In genomic region chr7:43672581-43673260, GRCm38 (mm10) we compare ENCODE assay signal across 8 mouse cellular contexts. TPM values are rescaled to one million over a fixed set of nuclear protein-coding genes. Genes with fewer than 3 reads are reported as not detected.
DNase-seq lines count a peak whose midpoint lies in the region; ATAC-seq and TF ChIP-seq lines count a peak whose summit lies in the region.

No protein-coding gene starts in this region.

- 17% methylated on average over 10 of the region's 10 CpGs for WGBS in heart, embryonic 10.5 days
- WGBS in bone marrow, adult 2 months: 17% methylated on average over 10 of the region's 10 CpGs
- WGBS in hindbrain, embryonic 12.5 days: 17% methylated on average over 10 of the region's 10 CpGs
- 21% methylated on average over 10 of the region's 10 CpGs for WGBS in liver, embryonic 14.5 days (ENCODE audit: insufficient replicate concordance)
- WGBS in neural tube, embryonic 14.5 days: 18% methylated on average over 10 of the region's 10 CpGs

- peak; percentile 2 for ATAC-seq in hindbrain, embryonic 12.5 days (ENCODE audit: low FRiP score)
- ATAC-seq in liver, embryonic 14.5 days (ENCODE audit: insufficient read depth): no peak
- peak; percentile 16; the same call in 1 of the 2 replicates for ATAC-seq in neural tube, embryonic 14.5 days (ENCODE audit: low read depth)

- DNase-seq in heart, embryonic 10.5 days (ENCODE audit: low spot score): no peak
- no peak for DNase-seq in heart, postnatal 4 days
- DNase-seq in liver, embryonic 14.5 days (ENCODE audit: low read depth in 3 of 3, low spot score in 3 of 3): no peak
- DNase-seq in layer of hippocampus, postnatal 10 days (ENCODE audit: low spot score in 2 of 2): no peak
- DNase-seq in left cerebral cortex, postnatal 4 days: no peak

- peaks cover 8% of the 10 kb centered on the region for H3K4me1 ChIP-seq in heart, embryonic 10.5 days
- H3K4me1 ChIP-seq in bone marrow, adult 2 months (ENCODE audit: control insufficient read depth, insufficient read depth, low read length): peaks cover 1% of the 10 kb centered on the region; the same call in 1 of the 2 replicates
- peaks cover 7% of the 10 kb centered on the region for H3K4me1 ChIP-seq in hindbrain, embryonic 12.5 days
- peaks cover 0 to 16% of the 10 kb centered on the region in 2 experiments; a peak in 2 of 4 replicates for H3K4me1 ChIP-seq in liver, embryonic 14.5 days (replicated peaks; ENCODE audit: control insufficient read depth in 2 of 2, insufficient read depth in 2 of 2, low read length in 1 of 2)
- 0 out of 2 replicates have a peak, but pooled peaks cover 6% of the 10 kb centered on the region for H3K4me1 ChIP-seq in neural tube, embryonic 14.5 days (ENCODE audit: control insufficient read depth, insufficient read depth, low read length)

- no peak for TF ChIP-seq POLR2A in bone marrow, adult 2 months (IDR thresholded peaks at IDR 0.05; ENCODE audit: borderline replicate concordance, control insufficient read depth, low read depth, low read length)

- no peak for TF ChIP-seq CTCF in bone marrow, adult 2 months (IDR thresholded peaks at IDR 0.05; ENCODE audit: control insufficient read depth, insufficient read depth, low read length)
- TF ChIP-seq CTCF in liver, embryonic 14.5 days (IDR thresholded peaks at IDR 0.05; ENCODE audit: low read depth): no peak

- H3K9me3 ChIP-seq in heart, embryonic 10.5 days: no peaks in the 10 kb centered on the region
- H3K9me3 ChIP-seq in hindbrain, embryonic 12.5 days (replicated peaks): peaks cover 12% of the 10 kb centered on the region
- H3K9me3 ChIP-seq in liver, embryonic 14.5 days (ENCODE audit: control insufficient read depth, low read length): no peaks in the 10 kb centered on the region
- no peaks in the 10 kb centered on the region for H3K9me3 ChIP-seq in neural tube, embryonic 14.5 days (ENCODE audit: control insufficient read depth, low read length)

- no peak for TF ChIP-seq EP300 in liver, embryonic 14.5 days (IDR thresholded peaks at IDR 0.05; ENCODE audit: low read depth)

- H3K9ac ChIP-seq in hindbrain, embryonic 12.5 days: peak overlapping the region; percentile 72
- peak overlapping the region; percentile 81 for H3K9ac ChIP-seq in liver, embryonic 14.5 days (replicated peaks)
- peak overlapping the region; percentile 61 for H3K9ac ChIP-seq in neural tube, embryonic 14.5 days (replicated peaks; ENCODE audit: low read depth, low read length)

- H3K36me3 ChIP-seq in heart, embryonic 10.5 days: peaks cover 30% of the 10 kb centered on the region
- H3K36me3 ChIP-seq in hindbrain, embryonic 12.5 days: peaks cover 32% of the 10 kb centered on the region
- H3K36me3 ChIP-seq in liver, embryonic 14.5 days (replicated peaks; ENCODE audit: control insufficient read depth, insufficient read depth, low read depth): peaks cover 4% of the 10 kb centered on the region
- H3K36me3 ChIP-seq in neural tube, embryonic 14.5 days (ENCODE audit: control insufficient read depth, insufficient read depth, low read length): peaks cover 24% of the 10 kb centered on the region; the same call in 1 of the 2 replicates

- peak overlapping the region; percentile 91 for H3K27ac ChIP-seq in heart, embryonic 10.5 days
- H3K27ac ChIP-seq in bone marrow, adult 2 months (ENCODE audit: control insufficient read depth, insufficient read depth, low read depth, low read length, poor library complexity): no peak overlapping the region
- H3K27ac ChIP-seq in hindbrain, embryonic 12.5 days: no peak overlapping the region
- H3K27ac ChIP-seq in liver, embryonic 14.5 days: no peak overlapping the region
- no peak overlapping the region for H3K27ac ChIP-seq in neural tube, embryonic 14.5 days (ENCODE audit: low read depth, low read length)

- H3K4me2 ChIP-seq in hindbrain, embryonic 12.5 days (replicated peaks): peak overlapping the region; percentile 79
- peak overlapping the region; percentile 85 for H3K4me2 ChIP-seq in liver, embryonic 14.5 days (ENCODE audit: low read depth)
- peak overlapping the region; percentile 60 for H3K4me2 ChIP-seq in neural tube, embryonic 14.5 days (ENCODE audit: low read depth, low read length)

- H3K4me3 ChIP-seq in heart, embryonic 10.5 days: peak overlapping the region; percentile 78
- H3K4me3 ChIP-seq in bone marrow, adult 2 months (replicated peaks; ENCODE audit: control insufficient read depth, low read depth, low read length): peak overlapping the region; percentile 89
- peak overlapping the region; percentile 64 for H3K4me3 ChIP-seq in hindbrain, embryonic 12.5 days
- peak overlapping the region; percentile 74 to 99 for H3K4me3 ChIP-seq in liver, embryonic 14.5 days (ENCODE audit: insufficient read depth in 1 of 2, low read depth in 2 of 2, low read length in 2 of 2)
- H3K4me3 ChIP-seq in neural tube, embryonic 14.5 days (ENCODE audit: low read depth, low read length): peak overlapping the region; percentile 55

- intact Hi-C loops in left cerebral cortex, postnatal 4 days (cut with DNase I): loop anchor here (10.0 kb wide), 2 partner anchors 88 to 222 kb away; no protein-coding TSS in a partner anchor

- H3K27me3 ChIP-seq in heart, embryonic 10.5 days (ENCODE audit: insufficient read depth, poor library complexity, severe bottlenecking): no peaks in the 10 kb centered on the region
- no peaks in the 10 kb centered on the region for H3K27me3 ChIP-seq in hindbrain, embryonic 12.5 days
- no peaks in the 10 kb centered on the region for H3K27me3 ChIP-seq in liver, embryonic 14.5 days (ENCODE audit: control insufficient read depth, insufficient read depth, low read length)
- H3K27me3 ChIP-seq in neural tube, embryonic 14.5 days (ENCODE audit: control insufficient read depth, insufficient read depth, low read length): no peaks in the 10 kb centered on the region

RNA-seq across cellular contexts. Expression of gene Ctu1, which starts 0.9 kb away (rescaled TPM):
- polyA plus RNA-seq in heart, embryonic 10.5 days (2016; fragmentation: Nextera tagmentation; extraction: Ambion mirVana): 9.0 and 12.0 TPM in 2 replicates
- 1 to 10 TPM; 4.7 to 5.6 TPM for total RNA-seq in heart, postnatal 4 days (2021)
- polyA plus RNA-seq in bone marrow, adult 2 months (2011; ENCODE audit: insufficient read depth, insufficient read length, low replicate concordance, missing spikeins): 2.4 and 3.6 TPM in 2 replicates
- 16.4 and 17.0 TPM in 2 replicates for polyA plus RNA-seq in hindbrain, embryonic 12.5 days (2016; fragmentation: Nextera tagmentation; extraction: Ambion mirVana)
- polyA plus RNA-seq in liver, embryonic 14.5 days (2012; rRNA removed): 3.1 and 3.2 TPM in 2 replicates
- 2.2 TPM in 2 replicates for polyA plus RNA-seq in liver, embryonic 14.5 days (2014; fragmentation: Nextera tagmentation; extraction: Ambion mirVana)
- 14.4 and 15.0 TPM in 2 replicates for polyA plus RNA-seq in neural tube, embryonic 14.5 days (2014; fragmentation: Nextera tagmentation; extraction: Ambion mirVana)
- 10 to 100 TPM; 15.0 to 15.2 TPM for total RNA-seq in layer of hippocampus, postnatal 10 days (2021)
- total RNA-seq in left cerebral cortex, postnatal 4 days (2021): 10 to 100 TPM; 20.8 to 22.5 TPM

RNA-seq across cellular contexts. Expression of gene Siglece, which starts 12.8 kb away (rescaled TPM):
- polyA plus RNA-seq in heart, embryonic 10.5 days (2016; fragmentation: Nextera tagmentation; extraction: Ambion mirVana): 0.70 TPM in 1 of 2 replicates, not detected in the other
- total RNA-seq in heart, postnatal 4 days (2021): under 1 TPM; 0.34 to 0.48 TPM
- polyA plus RNA-seq in bone marrow, adult 2 months (2011; ENCODE audit: insufficient read depth, insufficient read length, low replicate concordance, missing spikeins): 14.5 and 24.2 TPM in 2 replicates
- polyA plus RNA-seq in hindbrain, embryonic 12.5 days (2016; fragmentation: Nextera tagmentation; extraction: Ambion mirVana): 0.18 and 0.44 TPM in 2 replicates
- polyA plus RNA-seq in liver, embryonic 14.5 days (2012; rRNA removed): 1.5 and 1.6 TPM in 2 replicates
- polyA plus RNA-seq in liver, embryonic 14.5 days (2014; fragmentation: Nextera tagmentation; extraction: Ambion mirVana): 1.1 and 2.0 TPM in 2 replicates
- 0.15 and 0.33 TPM in 2 replicates for polyA plus RNA-seq in neural tube, embryonic 14.5 days (2014; fragmentation: Nextera tagmentation; extraction: Ambion mirVana)
- 1 to 10 TPM in 1 of 2 experiments, under 1 TPM in 1; 0.71 to 1.0 TPM for total RNA-seq in layer of hippocampus, postnatal 10 days (2021)
- total RNA-seq in left cerebral cortex, postnatal 4 days (2021): under 1 TPM; 0.24 to 0.80 TPM

RNA-seq across cellular contexts. Expression of gene Klk14, which starts 17.5 kb away (rescaled TPM):
- not detected in 2 replicates for polyA plus RNA-seq in heart, embryonic 10.5 days (2016; fragmentation: Nextera tagmentation; extraction: Ambion mirVana)
- total RNA-seq in heart, postnatal 4 days (2021): not detected
- polyA plus RNA-seq in bone marrow, adult 2 months (2011; ENCODE audit: insufficient read depth, insufficient read length, low replicate concordance, missing spikeins): not detected in 2 replicates
- not detected in 2 replicates for polyA plus RNA-seq in hindbrain, embryonic 12.5 days (2016; fragmentation: Nextera tagmentation; extraction: Ambion mirVana)
- polyA plus RNA-seq in liver, embryonic 14.5 days (2012; rRNA removed): 0.04 and 0.05 TPM in 2 replicates
- polyA plus RNA-seq in liver, embryonic 14.5 days (2014; fragmentation: Nextera tagmentation; extraction: Ambion mirVana): not detected in 2 replicates
- not detected in 2 replicates for polyA plus RNA-seq in neural tube, embryonic 14.5 days (2014; fragmentation: Nextera tagmentation; extraction: Ambion mirVana)
- total RNA-seq in layer of hippocampus, postnatal 10 days (2021): under 1 TPM in 1 of 2 experiments, not detected in 1; 0.27 TPM
- total RNA-seq in left cerebral cortex, postnatal 4 days (2021): under 1 TPM in 1 of 2 experiments, not detected in 1; 0.28 TPM

RNA-seq across cellular contexts. Expression of gene Ceacam18, which starts 38.2 kb away (rescaled TPM):
- polyA plus RNA-seq in heart, embryonic 10.5 days (2016; fragmentation: Nextera tagmentation; extraction: Ambion mirVana): not detected in 2 replicates
- total RNA-seq in heart, postnatal 4 days (2021): not detected
- not detected in 2 replicates for polyA plus RNA-seq in bone marrow, adult 2 months (2011; ENCODE audit: insufficient read depth, insufficient read length, low replicate concordance, missing spikeins)
- polyA plus RNA-seq in hindbrain, embryonic 12.5 days (2016; fragmentation: Nextera tagmentation; extraction: Ambion mirVana): not detected in 2 replicates
- not detected in 2 replicates for polyA plus RNA-seq in liver, embryonic 14.5 days (2012; rRNA removed)
- polyA plus RNA-seq in liver, embryonic 14.5 days (2014; fragmentation: Nextera tagmentation; extraction: Ambion mirVana): 0.08 TPM in 1 of 2 replicates, not detected in the other
- 0.13 and 0.20 TPM in 2 replicates for polyA plus RNA-seq in neural tube, embryonic 14.5 days (2014; fragmentation: Nextera tagmentation; extraction: Ambion mirVana)
- under 1 TPM in 1 of 2 experiments, not detected in 1; 0.16 TPM for total RNA-seq in layer of hippocampus, postnatal 10 days (2021)
- under 1 TPM in 1 of 2 experiments, not detected in 1; 0.24 TPM for total RNA-seq in left cerebral cortex, postnatal 4 days (2021)

RNA-seq across cellular contexts. Expression of gene Klk13, which starts 39.6 kb away (rescaled TPM):
- polyA plus RNA-seq in heart, embryonic 10.5 days (2016; fragmentation: Nextera tagmentation; extraction: Ambion mirVana): 0.67 and 0.78 TPM in 2 replicates
- total RNA-seq in heart, postnatal 4 days (2021): not detected
- not detected in 2 replicates for polyA plus RNA-seq in bone marrow, adult 2 months (2011; ENCODE audit: insufficient read depth, insufficient read length, low replicate concordance, missing spikeins)
- 0.17 TPM in 1 of 2 replicates, not detected in the other for polyA plus RNA-seq in hindbrain, embryonic 12.5 days (2016; fragmentation: Nextera tagmentation; extraction: Ambion mirVana)
- polyA plus RNA-seq in liver, embryonic 14.5 days (2012; rRNA removed): 0.02 and 0.04 TPM in 2 replicates
- polyA plus RNA-seq in liver, embryonic 14.5 days (2014; fragmentation: Nextera tagmentation; extraction: Ambion mirVana): 0.06 TPM in 1 of 2 replicates, not detected in the other
- 0.11 TPM in 1 of 2 replicates, not detected in the other for polyA plus RNA-seq in neural tube, embryonic 14.5 days (2014; fragmentation: Nextera tagmentation; extraction: Ambion mirVana)
- total RNA-seq in layer of hippocampus, postnatal 10 days (2021): not detected
- total RNA-seq in left cerebral cortex, postnatal 4 days (2021): not detected
